Mouse (Mus musculus) embryonic facial prominence, embryonic 13.5 days (tissue): ENCODE measurements at regions not wholly inside any gene's neighbourhood (a gene's known extent, or its start where the extent isn't known, plus 50 kb on each side); places are given as distances from the start of the nearest gene placed in this dataset.

Experiments used
- ATAC-seq: fragments of 200-750 bp; cut with Nextera tagmentation; 2 replicates; pipeline ENCODE4 v1.8.0; 2017; ENCODE audit warnings: low read depth; ENCODE audit not compliant: insufficient number of reproducible peaks, insufficient read depth, low FRiP score, low TSS enrichment
- H3K27ac ChIP-seq: fragments of 300-500 bp; sonication (generic); 2 replicates; pipeline ENCODE4 v1.5.1; 2015; ENCODE audit warnings: moderate library complexity, mild to moderate bottlenecking, inconsistent platforms
- H3K27me3 ChIP-seq: fragments of 300-500 bp; sonication (generic); 2 replicates; pipeline ENCODE4 v1.6.1; 2015; ENCODE audit warnings: mild to moderate bottlenecking, inconsistent platforms
- H3K36me3 ChIP-seq: fragments of 300-500 bp; sonication (generic); 2 replicates; pipeline ENCODE4 v1.6.1; 2015; ENCODE audit warnings: mild to moderate bottlenecking, inconsistent platforms
- H3K4me1 ChIP-seq: fragments of 300-500 bp; sonication (generic); 2 replicates; pipeline ENCODE4 v1.6.1; 2015; ENCODE audit warnings: inconsistent platforms
- H3K4me2 ChIP-seq: fragments of 300-500 bp; sonication (generic); 2 replicates; pipeline ENCODE4 v1.6.1; 2015; ENCODE audit warnings: moderate library complexity, mild to moderate bottlenecking, inconsistent platforms
- H3K4me3 ChIP-seq: fragments of 300-500 bp; sonication (generic); 2 replicates; pipeline ENCODE4 v1.5.1; 2015; ENCODE audit warnings: mild to moderate bottlenecking, inconsistent platforms
- H3K9ac ChIP-seq: fragments of 300-500 bp; sonication (generic); 2 replicates; pipeline ENCODE4 v1.6.1; 2015; ENCODE audit warnings: mild to moderate bottlenecking, inconsistent platforms
- H3K9me3 ChIP-seq: fragments of 300-500 bp; sonication (generic); 2 replicates; pipeline ENCODE4 v1.6.1; 2016; ENCODE audit warnings: inconsistent platforms
- WGBS: fragments of 180-500 bp; shearing (Covaris S2); methylation state at CpG from one replicate; pipeline ENCODE4 v1.1.7; 2015; ENCODE audit warnings: mixed read lengths; 5-methylcytosine and 5-hydroxymethylcytosine counted together

DNA sequence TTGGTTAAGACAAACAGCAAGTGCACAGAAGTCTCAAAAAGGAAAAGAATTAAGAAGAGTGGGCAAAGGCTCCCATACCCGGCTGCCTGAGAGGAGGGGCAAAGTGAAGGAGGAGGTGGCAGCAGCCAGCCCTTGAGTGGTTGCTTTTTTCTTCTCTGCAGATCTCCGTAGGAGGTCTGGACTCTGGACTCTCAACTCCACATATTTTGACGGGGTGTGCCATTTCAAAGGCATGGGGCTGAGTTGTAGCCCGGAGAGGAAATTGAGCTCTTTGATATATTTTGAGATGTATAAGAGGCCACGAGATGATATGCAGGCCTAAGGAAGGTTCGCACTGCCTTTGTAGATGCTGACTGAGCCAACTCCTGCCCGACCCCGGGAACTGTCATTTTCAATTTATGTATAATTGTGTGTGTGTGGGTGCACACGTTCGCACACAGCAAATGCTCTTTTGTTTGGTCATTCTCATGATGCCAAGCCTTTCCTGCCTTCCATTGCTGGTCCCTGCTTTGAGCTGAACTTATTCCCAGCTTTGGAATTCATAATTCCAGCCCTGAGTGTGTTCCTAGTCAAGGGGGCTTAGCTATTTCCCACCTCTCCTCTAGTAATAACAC is 56.4 kb downstream of the Cxcr4 start:
- Histone ChIP-seq H3K27me3 (no peaks in the 10 kb centered on the region), H3K27ac (no peak overlapping the region), H3K4me2 (no peak overlapping the region), H3K9me3 (no peaks in the 10 kb centered on the region), H3K4me1 (0 out of 2 replicates have a peak, but pooled peaks cover 3% of the 10 kb centered on the region), H3K9ac (no peak overlapping the region), H3K4me3 (no peak overlapping the region), H3K36me3 (no peaks in the 10 kb centered on the region)
- ATAC-seq = no peak
- 39% methylated on average over 10 of the region's 10 CpGs for WGBS

DNA sequence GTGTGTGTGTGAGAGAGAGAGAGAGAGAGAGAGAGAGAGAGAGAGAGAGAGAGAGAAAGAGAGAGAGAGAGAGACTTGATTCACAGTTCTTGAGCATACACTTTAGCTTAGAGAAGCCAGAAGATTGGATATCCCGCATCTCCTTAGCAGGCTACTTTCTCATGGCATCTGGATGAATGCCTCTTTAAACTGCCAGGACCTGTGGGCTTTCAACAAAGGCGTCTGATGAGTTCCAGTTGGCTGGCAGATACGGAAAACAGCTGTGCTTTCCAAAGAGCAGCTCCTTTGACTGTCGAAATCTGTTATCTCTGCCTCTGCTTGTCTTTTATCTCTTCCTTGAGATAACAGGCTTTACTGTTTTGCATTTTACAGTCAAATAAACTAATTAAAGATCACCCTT is 59.5 kb downstream of the Cxcr4 start:
- Histone ChIP-seq H3K27me3 (no peaks in the 10 kb centered on the region), H3K9me3 (no peaks in the 10 kb centered on the region), H3K4me3 (no peak overlapping the region), H3K4me2 (no peak overlapping the region), H3K27ac (no peak overlapping the region), H3K36me3 (no peaks in the 10 kb centered on the region), H3K4me1 (0 out of 2 replicates have a peak, but pooled peaks cover 3% of the 10 kb centered on the region), H3K9ac (no peak overlapping the region)
- WGBS = 9% methylated on average over 4 of the region's 4 CpGs
- ATAC-seq = no peak

DNA sequence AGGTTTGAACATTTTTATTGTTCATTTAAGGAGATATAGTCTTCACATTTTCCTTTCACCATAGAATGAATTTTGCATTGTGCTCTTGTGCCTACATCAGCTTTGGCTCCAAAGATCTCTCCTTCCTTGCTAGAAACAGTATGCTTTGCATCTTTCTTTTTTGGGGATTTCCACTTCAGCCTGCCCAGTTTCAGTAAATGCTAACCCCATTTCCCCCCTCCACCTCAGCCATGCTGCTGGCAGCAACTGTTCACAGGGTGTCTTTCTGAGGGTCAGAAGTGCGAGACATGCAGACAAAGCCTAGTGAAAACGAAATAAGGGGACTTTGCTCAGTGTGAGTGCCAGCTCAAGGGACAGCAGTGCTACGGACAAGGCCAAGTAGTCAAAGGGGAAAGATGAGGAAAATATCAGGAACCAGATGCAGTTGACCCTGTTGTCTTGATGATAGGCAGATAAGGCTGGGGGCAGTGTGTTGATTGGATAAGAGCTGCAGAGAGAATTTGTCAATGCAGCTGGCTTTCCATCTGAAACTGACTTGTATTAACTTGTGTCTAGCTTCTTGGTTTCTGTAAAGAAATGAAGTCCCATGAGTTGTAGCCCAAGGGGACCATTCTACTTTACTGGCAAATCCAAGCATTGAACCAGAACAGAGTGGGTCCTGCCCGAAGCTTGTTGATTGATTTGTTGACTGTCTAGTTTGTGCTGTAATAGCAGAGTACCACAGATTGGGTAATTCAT is 62.1 kb downstream of the Cxcr4 start:
- Histone ChIP-seq H3K4me3 (no peak overlapping the region), H3K9me3 (no peaks in the 10 kb centered on the region), H3K27ac (no peak overlapping the region), H3K4me2 (no peak overlapping the region), H3K9ac (no peak overlapping the region), H3K4me1 (0 out of 2 replicates have a peak, but pooled peaks cover 3% of the 10 kb centered on the region), H3K27me3 (no peaks in the 10 kb centered on the region), H3K36me3 (no peaks in the 10 kb centered on the region)
- no peak for ATAC-seq
- 80% methylated on average over 4 of the region's 4 CpGs for WGBS

DNA sequence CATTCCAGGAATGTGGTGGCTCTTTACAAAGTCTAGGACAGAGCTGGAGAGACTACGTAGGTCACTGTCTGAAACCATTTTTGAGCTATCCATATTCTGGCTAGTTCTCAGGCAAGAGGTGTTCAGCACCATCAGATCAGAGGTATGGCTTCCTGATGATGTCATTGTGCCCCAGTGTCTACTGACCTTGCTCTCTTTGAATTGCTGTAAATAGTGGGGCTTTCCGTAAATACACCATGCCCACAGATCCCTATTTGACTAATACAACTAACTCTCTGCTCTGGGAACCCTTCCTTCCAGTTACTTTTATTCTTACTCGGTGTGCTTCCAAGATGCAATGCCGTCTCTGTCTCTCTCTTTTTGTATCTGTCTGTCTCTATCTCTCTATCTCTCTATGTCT is 72.9 kb downstream of the Cxcr4 start:
- no peak for ATAC-seq
- Histone ChIP-seq H3K9me3 (no peaks in the 10 kb centered on the region), H3K4me3 (no peak overlapping the region), H3K9ac (no peak overlapping the region), H3K27me3 (no peaks in the 10 kb centered on the region), H3K4me2 (no peak overlapping the region), H3K27ac (no peak overlapping the region), H3K4me1 (no peaks in the 10 kb centered on the region), H3K36me3 (no peaks in the 10 kb centered on the region)
- WGBS = 89% methylated on average over 4 of the region's 4 CpGs

DNA sequence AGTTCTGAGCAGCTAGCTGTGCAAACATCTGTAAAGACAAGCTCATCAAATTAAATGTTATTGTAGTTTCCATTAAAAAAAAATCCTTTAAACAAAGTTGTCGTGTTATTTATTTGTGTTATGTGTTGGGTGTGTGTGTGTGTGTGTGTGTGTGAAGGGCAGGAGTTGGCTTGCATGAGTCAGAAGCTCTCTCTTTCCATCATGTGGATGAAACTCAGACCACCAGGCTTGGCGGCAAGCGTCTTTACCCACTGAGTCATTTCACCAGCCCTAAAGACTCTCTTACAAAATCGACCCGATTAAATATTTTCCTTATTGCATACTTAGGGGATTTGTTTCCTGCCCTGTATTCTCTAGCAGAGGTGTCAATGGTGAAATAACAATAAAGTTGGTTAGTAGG is 73.6 kb downstream of the Cxcr4 start:
- ATAC-seq = no peak
- Histone ChIP-seq H3K27ac (no peak overlapping the region), H3K4me3 (no peak overlapping the region), H3K36me3 (no peaks in the 10 kb centered on the region), H3K4me1 (no peaks in the 10 kb centered on the region), H3K9ac (no peak overlapping the region), H3K27me3 (no peaks in the 10 kb centered on the region), H3K4me2 (no peak overlapping the region), H3K9me3 (no peaks in the 10 kb centered on the region)
- WGBS = 90% methylated on average over 5 of the region's 5 CpGs

DNA sequence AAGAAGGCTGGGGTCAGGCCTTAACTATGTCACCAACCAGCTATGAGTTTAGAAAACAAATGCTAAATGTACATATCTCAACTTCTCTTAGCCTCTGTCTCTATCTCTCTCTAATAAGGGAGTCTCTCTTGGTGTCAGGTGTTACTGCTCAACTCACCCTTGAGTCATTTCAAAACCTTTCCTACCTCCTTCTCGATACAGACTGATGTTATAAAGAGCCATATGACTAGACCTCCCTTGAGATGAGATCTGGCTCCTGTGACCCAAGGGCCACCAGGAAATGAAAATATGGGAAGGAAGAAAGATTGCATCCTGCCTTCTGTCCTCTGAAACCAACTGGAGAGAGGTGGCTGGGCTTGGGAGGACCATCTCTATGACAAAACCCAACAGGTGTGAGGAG is 74.7 kb downstream of the Cxcr4 start:
- Histone ChIP-seq H3K4me1 (no peaks in the 10 kb centered on the region), H3K27me3 (no peaks in the 10 kb centered on the region), H3K9me3 (no peaks in the 10 kb centered on the region), H3K27ac (no peak overlapping the region), H3K36me3 (no peaks in the 10 kb centered on the region), H3K9ac (no peak overlapping the region), H3K4me3 (no peak overlapping the region), H3K4me2 (no peak overlapping the region)
- no peak for ATAC-seq
- WGBS = 82% methylated on average over 1 of the region's 1 CpGs

DNA sequence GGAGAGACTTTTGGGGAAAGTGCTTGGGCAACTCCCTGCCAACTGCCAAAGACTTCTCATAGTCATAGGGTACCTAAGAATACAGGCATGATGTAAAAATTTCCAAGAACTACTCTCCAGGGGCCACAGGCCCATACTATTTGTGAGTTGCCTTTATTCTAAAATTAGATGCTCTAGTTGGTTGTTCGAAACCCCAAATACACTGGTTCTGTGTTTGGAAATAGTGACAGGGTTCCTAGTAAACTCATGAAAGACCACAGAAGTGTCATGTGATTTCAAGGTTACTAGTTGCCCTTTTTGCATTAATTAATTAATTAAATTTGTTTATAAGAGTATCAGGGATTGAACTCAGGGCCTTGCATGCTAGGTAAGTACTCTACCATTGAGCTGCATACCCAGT is 77.8 kb downstream of the Cxcr4 start:
- Histone ChIP-seq H3K9me3 (no peaks in the 10 kb centered on the region), H3K4me3 (no peak overlapping the region), H3K27ac (no peak overlapping the region), H3K36me3 (no peaks in the 10 kb centered on the region), H3K9ac (no peak overlapping the region), H3K4me1 (no peaks in the 10 kb centered on the region), H3K27me3 (no peaks in the 10 kb centered on the region), H3K4me2 (no peak overlapping the region)
- WGBS = 90% methylated on average over 1 of the region's 1 CpGs
- ATAC-seq = no peak

DNA sequence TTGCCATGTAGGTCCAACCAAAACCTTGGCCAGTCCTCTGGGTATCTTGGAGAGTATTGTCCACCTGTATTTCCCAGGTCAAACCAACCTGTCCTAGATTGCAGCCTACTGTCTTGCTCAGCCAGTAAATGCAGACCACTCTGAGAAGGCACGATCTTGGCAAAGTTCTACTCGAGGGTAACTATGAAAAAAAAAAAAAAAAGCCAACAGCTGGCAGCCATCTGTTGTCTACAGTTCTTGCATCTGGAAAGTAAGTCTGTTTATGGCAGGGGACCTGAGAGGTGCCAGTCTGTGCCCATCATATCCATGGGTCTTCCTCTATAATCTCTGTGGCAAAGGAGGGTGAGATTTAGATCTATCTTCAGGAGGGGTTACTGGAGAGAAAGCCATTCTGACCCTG is 78.2 kb downstream of the Cxcr4 start:
- no peak for ATAC-seq
- no peaks in the 10 kb centered on the region for H3K36me3 ChIP-seq
- no peak overlapping the region for H3K4me3 ChIP-seq
- no peaks in the 10 kb centered on the region for H3K27me3 ChIP-seq
- H3K9me3 ChIP-seq = no peaks in the 10 kb centered on the region
- H3K27ac ChIP-seq = no peak overlapping the region
- no peaks in the 10 kb centered on the region for H3K4me1 ChIP-seq
- no peak overlapping the region for H3K4me2 ChIP-seq
- H3K9ac ChIP-seq = no peak overlapping the region
- 54% methylated on average over 2 of the region's 2 CpGs for WGBS

DNA sequence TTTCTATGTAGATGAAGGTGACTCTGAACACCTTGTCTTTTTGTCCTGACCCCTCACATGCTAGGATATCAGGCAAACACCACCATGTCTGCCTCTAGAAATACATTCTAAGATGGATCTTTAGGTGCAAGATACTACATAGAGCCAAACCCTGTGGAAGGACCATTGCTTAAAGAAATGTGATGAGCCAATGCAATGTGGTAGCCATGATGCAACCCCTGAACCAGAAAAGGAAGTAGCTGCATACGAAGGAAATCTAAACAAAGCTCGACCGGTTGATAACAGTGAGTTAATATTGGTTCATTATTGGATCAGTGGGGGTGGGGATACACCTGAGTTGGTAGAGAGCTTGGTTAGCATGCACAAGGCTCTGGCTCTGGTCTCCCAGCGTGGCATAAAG is 78.9 kb downstream of the Cxcr4 start:
- no peaks in the 10 kb centered on the region for H3K36me3 ChIP-seq
- H3K9ac ChIP-seq = no peak overlapping the region
- H3K4me2 ChIP-seq = no peak overlapping the region
- no peak for ATAC-seq
- H3K9me3 ChIP-seq = no peaks in the 10 kb centered on the region
- WGBS = 90% methylated on average over 4 of the region's 4 CpGs
- no peak overlapping the region for H3K4me3 ChIP-seq
- no peak overlapping the region for H3K27ac ChIP-seq
- no peaks in the 10 kb centered on the region for H3K27me3 ChIP-seq
- no peaks in the 10 kb centered on the region for H3K4me1 ChIP-seq

DNA sequence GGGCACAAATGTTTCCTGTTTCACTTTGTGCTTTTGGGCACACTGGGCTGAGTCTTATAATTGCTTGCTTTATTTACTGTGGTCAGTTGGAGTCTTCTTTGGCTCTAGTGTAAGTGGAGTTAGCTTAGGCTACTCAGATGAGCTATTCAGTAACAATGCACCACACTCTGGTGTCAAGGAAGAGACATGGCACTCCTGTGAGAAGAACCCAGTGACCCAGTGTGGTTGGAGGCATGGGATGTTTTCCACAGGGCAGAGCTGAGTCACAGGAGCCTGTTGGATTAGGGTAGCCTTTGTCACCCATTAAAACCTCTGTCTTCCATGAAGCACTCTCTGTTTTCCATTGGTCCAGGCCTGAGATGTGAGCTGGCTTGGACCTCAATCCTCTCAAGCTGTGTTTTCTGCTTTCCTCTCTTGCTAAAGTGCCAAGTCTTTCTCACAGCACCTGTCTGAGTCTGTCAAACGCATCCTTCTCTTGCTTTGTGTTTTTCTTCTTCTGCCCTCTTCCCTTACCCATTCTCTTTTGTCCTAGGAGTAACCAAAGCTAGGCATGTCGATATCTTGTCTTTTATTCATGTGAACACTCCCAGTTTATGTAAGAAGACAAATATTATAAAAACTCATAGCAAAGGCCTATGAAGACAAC is 83.2 kb downstream of the Cxcr4 start:
- ATAC-seq = no peak
- Histone ChIP-seq H3K4me3 (no peak overlapping the region), H3K4me1 (no peaks in the 10 kb centered on the region), H3K27ac (no peak overlapping the region), H3K27me3 (no peaks in the 10 kb centered on the region), H3K9me3 (no peaks in the 10 kb centered on the region), H3K9ac (no peak overlapping the region), H3K36me3 (no peaks in the 10 kb centered on the region), H3K4me2 (no peak overlapping the region)
- 81% methylated on average over 2 of the region's 2 CpGs for WGBS

DNA sequence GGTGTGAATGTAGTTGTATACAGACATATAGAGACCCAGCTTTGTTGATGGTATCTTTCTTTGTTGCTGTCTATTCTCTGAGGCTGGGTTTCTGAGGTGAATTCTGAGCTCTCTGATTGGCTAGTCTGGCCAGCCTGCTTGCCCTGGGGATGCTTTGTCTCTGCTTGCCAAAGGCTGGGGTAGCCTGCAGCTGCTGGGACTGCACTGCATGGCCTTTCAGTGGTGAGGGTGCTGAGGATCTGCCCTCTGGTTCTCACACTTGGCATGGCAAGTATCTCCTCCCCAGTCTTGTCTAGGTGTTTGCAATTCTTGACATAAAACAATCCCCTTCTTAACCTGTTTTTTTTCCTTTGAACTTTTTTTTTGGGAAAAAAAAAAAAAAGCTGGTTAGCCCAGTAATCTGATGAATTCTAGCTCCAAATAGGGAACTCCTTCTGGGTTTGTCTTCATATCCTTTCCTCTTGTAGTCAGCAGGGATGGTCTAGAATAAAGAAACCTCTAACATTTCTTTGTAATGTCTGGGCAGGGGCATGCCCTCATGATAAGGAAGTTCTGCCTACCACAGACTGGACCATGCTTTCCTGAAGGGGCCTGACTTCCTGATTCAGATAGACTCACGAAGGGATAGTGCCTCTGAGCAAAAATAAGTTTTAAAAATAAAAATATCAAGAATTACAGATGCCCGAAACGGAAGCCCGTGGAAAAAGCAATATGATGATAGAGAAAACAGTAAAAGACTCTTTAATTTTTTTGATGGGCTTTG is 85.4 kb downstream of the Cxcr4 start:
- H3K4me1 ChIP-seq = no peaks in the 10 kb centered on the region
- H3K9me3 ChIP-seq = no peaks in the 10 kb centered on the region
- H3K36me3 ChIP-seq = no peaks in the 10 kb centered on the region
- no peaks in the 10 kb centered on the region for H3K27me3 ChIP-seq
- 83% methylated on average over 4 of the region's 4 CpGs for WGBS
- no peak for ATAC-seq
- H3K27ac ChIP-seq = no peak overlapping the region
- no peak overlapping the region for H3K9ac ChIP-seq
- H3K4me3 ChIP-seq = no peak overlapping the region
- H3K4me2 ChIP-seq = no peak overlapping the region
